ENCODE assay signal across 12 mouse cellular contexts in genomic region chr16:9941306-9941930, GRCm38 (mm10). TPM values are rescaled to one million over a fixed set of nuclear protein-coding genes. Genes with fewer than 3 reads are reported as not detected.
DNase-seq lines count a peak whose midpoint lies in the region; ATAC-seq and TF ChIP-seq lines count a peak whose summit lies in the region.
"Had no signal": no experiment of that assay in that cellular context is flagged by ENCODE, and none has a peak within 500 bp of the region (broad histone marks: within the 10 kb centered on the region; RNA-seq: fewer than 3 reads in every experiment).

No protein-coding gene starts in this region.

- TF ChIP-seq CTCF in intestine, postnatal 0 days (IDR thresholded peaks at IDR 0.05; ENCODE audit: low read depth): peak; percentile 31; the same call in 1 of the 2 replicates
- TF ChIP-seq CTCF in testis, adult 2 months (IDR thresholded peaks at IDR 0.05; ENCODE audit: control insufficient read depth, insufficient read depth, insufficient replicate concordance, low read depth, low read length): peak; percentile 32; the same call in 1 of the 2 replicates
- TF ChIP-seq CTCF in brain, embryonic 14.5 days (IDR thresholded peaks at IDR 0.05; ENCODE audit: borderline replicate concordance, extremely low read depth, insufficient read depth, insufficient read length): peak; percentile 15; the same call in 1 of the 2 replicates
- peak; percentile 46 for TF ChIP-seq CTCF in stomach, postnatal 0 days (IDR thresholded peaks at IDR 0.05; ENCODE audit: low read depth)

- H3K4me1 ChIP-seq in intestine, postnatal 0 days (replicated peaks; ENCODE audit: control insufficient read depth, insufficient read depth, low read length): no peaks in the 10 kb centered on the region
- no peaks in the 10 kb centered on the region for H3K4me1 ChIP-seq in intestine, embryonic 15.5 days (replicated peaks)
- no peaks in the 10 kb centered on the region for H3K4me1 ChIP-seq in testis, adult 2 months (ENCODE audit: control insufficient read depth, insufficient read depth, low read length)
- no peaks in the 10 kb centered on the region for H3K4me1 ChIP-seq in stomach, postnatal 0 days (replicated peaks; ENCODE audit: control insufficient read depth, insufficient read depth)
- no peaks in the 10 kb centered on the region for H3K4me1 ChIP-seq in hindbrain, embryonic 12.5 days
- H3K4me1 ChIP-seq: heart, embryonic 13.5 days; liver, embryonic 13.5 days had no signal

- TF ChIP-seq POLR2A in testis, adult 2 months (IDR thresholded peaks at IDR 0.05; ENCODE audit: control insufficient read depth, low read depth, low read length): no peak
- TF ChIP-seq POLR2A in brain, embryonic 14.5 days (IDR thresholded peaks at IDR 0.05; ENCODE audit: borderline replicate concordance, extremely low read depth, insufficient read depth, insufficient read length, poor library complexity, severe bottlenecking): no peak

- DNase-seq in testis, postnatal 14 days (ENCODE audit: low spot score): no peak
- no peak for DNase-seq in brain, embryonic 14.5 days (ENCODE audit: low read depth)
- DNase-seq in stomach, postnatal 0 days (ENCODE audit: low spot score): no peak
- DNase-seq: kidney, postnatal 14 days; liver, embryonic 13.5 days had no signal

- H3K9ac ChIP-seq in intestine, postnatal 0 days (ENCODE audit: low read depth, low read length): no peak overlapping the region
- H3K9ac ChIP-seq in intestine, embryonic 15.5 days: no peak overlapping the region
- no peak overlapping the region for H3K9ac ChIP-seq in stomach, postnatal 0 days (ENCODE audit: low read length)
- H3K9ac ChIP-seq in hindbrain, embryonic 12.5 days: no peak overlapping the region
- H3K9ac ChIP-seq: heart, embryonic 13.5 days; hindbrain, embryonic 14.5 days; liver, embryonic 13.5 days had no signal

- H3K9me3 ChIP-seq in intestine, postnatal 0 days (ENCODE audit: control insufficient read depth): no peaks in the 10 kb centered on the region
- no peaks in the 10 kb centered on the region for H3K9me3 ChIP-seq in intestine, embryonic 15.5 days
- H3K9me3 ChIP-seq in stomach, postnatal 0 days (ENCODE audit: control insufficient read depth, low read length): no peaks in the 10 kb centered on the region
- no peaks in the 10 kb centered on the region for H3K9me3 ChIP-seq in hindbrain, embryonic 12.5 days (replicated peaks)
- H3K9me3 ChIP-seq: heart, embryonic 13.5 days; liver, embryonic 13.5 days had no signal

- H3K4me2 ChIP-seq in intestine, postnatal 0 days (replicated peaks; ENCODE audit: low read depth): no peak overlapping the region
- H3K4me2 ChIP-seq in intestine, embryonic 15.5 days (replicated peaks): no peak overlapping the region
- H3K4me2 ChIP-seq in stomach, postnatal 0 days (replicated peaks; ENCODE audit: low read depth): no peak overlapping the region
- no peak overlapping the region for H3K4me2 ChIP-seq in hindbrain, embryonic 12.5 days (replicated peaks)
- H3K4me2 ChIP-seq: heart, embryonic 13.5 days; hindbrain, embryonic 14.5 days; liver, embryonic 13.5 days had no signal

- no peaks in the 10 kb centered on the region for H3K36me3 ChIP-seq in intestine, postnatal 0 days (ENCODE audit: control insufficient read depth, insufficient read depth)
- H3K36me3 ChIP-seq in intestine, embryonic 15.5 days: no peaks in the 10 kb centered on the region
- H3K36me3 ChIP-seq in testis, adult 2 months (ENCODE audit: control insufficient read depth, insufficient read depth, low read length): no peaks in the 10 kb centered on the region
- no peaks in the 10 kb centered on the region for H3K36me3 ChIP-seq in stomach, postnatal 0 days (ENCODE audit: control insufficient read depth, insufficient read depth, low read length)
- H3K36me3 ChIP-seq in hindbrain, embryonic 12.5 days: no peaks in the 10 kb centered on the region
- H3K36me3 ChIP-seq: heart, embryonic 13.5 days; liver, embryonic 13.5 days had no signal

- no peak for ATAC-seq in intestine, postnatal 0 days
- no peak for ATAC-seq in intestine, embryonic 15.5 days
- no peak for ATAC-seq in stomach, postnatal 0 days (ENCODE audit: low FRiP score, low TSS enrichment)
- no peak for ATAC-seq in frontal cortex, adult (ENCODE audit: low TSS enrichment)
- no peak for ATAC-seq in hindbrain, embryonic 12.5 days (ENCODE audit: low FRiP score)

- TF ChIP-seq EP300 in stomach, postnatal 0 days (optimal IDR thresholded peaks at IDR 0.05): no peak

- WGBS in intestine, postnatal 0 days: 37% methylated on average over 8 of the region's 8 CpGs
- 41% methylated on average over 8 of the region's 8 CpGs for WGBS in intestine, embryonic 15.5 days
- WGBS in stomach, postnatal 0 days: 30% methylated on average over 8 of the region's 8 CpGs
- WGBS in hindbrain, embryonic 12.5 days: 46% methylated on average over 8 of the region's 8 CpGs

- no peaks in the 10 kb centered on the region for H3K27me3 ChIP-seq in intestine, postnatal 0 days (replicated peaks; ENCODE audit: control insufficient read depth, insufficient read depth, low read length)
- no peaks in the 10 kb centered on the region for H3K27me3 ChIP-seq in intestine, embryonic 15.5 days (replicated peaks)
- no peaks in the 10 kb centered on the region for H3K27me3 ChIP-seq in testis, adult 2 months (ENCODE audit: control insufficient read depth, insufficient read depth, low read length)
- H3K27me3 ChIP-seq in stomach, postnatal 0 days (ENCODE audit: control insufficient read depth, insufficient read depth, low read length): no peaks in the 10 kb centered on the region
- no peaks in the 10 kb centered on the region for H3K27me3 ChIP-seq in hindbrain, embryonic 12.5 days
- H3K27me3 ChIP-seq: heart, embryonic 13.5 days; liver, embryonic 13.5 days had no signal

- no peak overlapping the region for H3K27ac ChIP-seq in intestine, postnatal 0 days (ENCODE audit: low read depth, low read length)
- no peak overlapping the region for H3K27ac ChIP-seq in intestine, embryonic 15.5 days
- no peak overlapping the region for H3K27ac ChIP-seq in testis, adult 2 months (ENCODE audit: control insufficient read depth, insufficient read depth, low read depth, low read length)
- no peak overlapping the region for H3K27ac ChIP-seq in stomach, postnatal 0 days (replicated peaks)
- no peak overlapping the region for H3K27ac ChIP-seq in hindbrain, embryonic 12.5 days
- H3K27ac ChIP-seq: heart, embryonic 13.5 days; hindbrain, embryonic 14.5 days; liver, embryonic 13.5 days had no signal

- no peak overlapping the region for H3K4me3 ChIP-seq in intestine, postnatal 0 days (ENCODE audit: low read depth, low read length)
- no peak overlapping the region for H3K4me3 ChIP-seq in intestine, embryonic 15.5 days (replicated peaks)
- no peak overlapping the region for H3K4me3 ChIP-seq in testis, adult 2 months (ENCODE audit: control insufficient read depth, low read depth, low read length)
- no peak overlapping the region for H3K4me3 ChIP-seq in stomach, postnatal 0 days (ENCODE audit: low read depth, low read length)
- H3K4me3 ChIP-seq in hindbrain, embryonic 12.5 days: no peak overlapping the region
- H3K4me3 ChIP-seq: heart, embryonic 13.5 days; liver, embryonic 13.5 days had no signal

RNA-seq across cellular contexts. Expression of gene Grin2a, which starts 53.9 kb away (rescaled TPM):
- polyA plus RNA-seq in intestine, postnatal 0 days (2015; fragmentation: Nextera tagmentation; extraction: Ambion mirVana): 0.03 TPM in 1 of 2 replicates, not detected in the other
- polyA plus RNA-seq in intestine, embryonic 15.5 days (2015; fragmentation: Nextera tagmentation; extraction: Ambion mirVana): 0.18 and 0.34 TPM in 2 replicates
- 0.27 and 0.34 TPM in 2 replicates for polyA plus RNA-seq in testis, adult 2 months (2012; rRNA removed)
- polyA plus RNA-seq in brain, embryonic 14.5 days (2012; rRNA removed): 0.83 and 2.1 TPM in 2 replicates
- polyA plus RNA-seq in stomach, postnatal 0 days (2015; fragmentation: Nextera tagmentation; extraction: Ambion mirVana): 0.02 TPM in 1 of 2 replicates, not detected in the other
- polyA plus RNA-seq in hindbrain, embryonic 12.5 days (2016; fragmentation: Nextera tagmentation; extraction: Ambion mirVana): 1.9 and 2.9 TPM in 2 replicates
